In the genomic region with DNA sequence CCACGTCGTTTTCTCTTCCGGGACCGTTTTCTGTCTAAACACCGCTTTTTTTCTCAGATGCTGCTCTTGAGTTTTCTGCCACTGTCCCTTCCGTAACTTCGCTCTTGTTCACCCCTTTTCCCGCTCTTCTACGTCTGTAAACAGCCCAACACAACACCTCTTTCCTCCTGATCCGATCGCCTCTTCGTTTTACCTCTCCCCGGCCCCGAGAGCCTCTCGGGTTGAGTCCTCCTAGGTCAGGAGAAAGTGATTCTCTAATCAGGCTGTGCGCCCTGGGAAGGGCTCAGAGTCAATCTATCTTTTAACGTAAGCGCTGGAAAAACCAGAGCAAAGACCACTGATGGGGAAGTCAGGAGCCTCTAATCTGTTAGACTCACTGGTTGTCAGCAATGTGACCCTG, we compare ENCODE assay signal across 8 mouse cellular contexts. TPM values are rescaled to one million over a fixed set of nuclear protein-coding genes. Genes with fewer than 3 reads are reported as not detected.
DNase-seq lines count a peak whose midpoint lies in the region; ATAC-seq and TF ChIP-seq lines count a peak whose summit lies in the region.

No protein-coding gene starts in this region.

- TF ChIP-seq POLR2A in bone marrow macrophage, adult 2 months (IDR thresholded peaks at IDR 0.05; ENCODE audit: borderline replicate concordance, low read depth, low read length), result no peak

- TF ChIP-seq CTCF in kidney, postnatal 0 days (IDR thresholded peaks at IDR 0.05; ENCODE audit: low read depth), result no peak
- TF ChIP-seq CTCF in bone marrow macrophage, adult 2 months (IDR thresholded peaks at IDR 0.05; ENCODE audit: low read depth, low read length), result no peak

- H3K36me3 ChIP-seq in kidney, postnatal 0 days (ENCODE audit: insufficient read depth, low read length), result peaks cover 33% of the 10 kb centered on the region; the same call in 1 of the 2 replicates
- H3K36me3 ChIP-seq in forebrain, embryonic 16.5 days (ENCODE audit: control insufficient read depth, insufficient read depth), result peaks cover 36% of the 10 kb centered on the region
- H3K36me3 ChIP-seq in liver, embryonic 11.5 days (ENCODE audit: control insufficient read depth, insufficient read depth, low read length), result peaks cover 38% of the 10 kb centered on the region

- H3K9me3 ChIP-seq in kidney, postnatal 0 days (replicated peaks; ENCODE audit: low read length), result no peaks in the 10 kb centered on the region
- H3K9me3 ChIP-seq in forebrain, embryonic 16.5 days (ENCODE audit: control insufficient read depth, low read length), result no peaks in the 10 kb centered on the region
- H3K9me3 ChIP-seq in liver, embryonic 11.5 days (ENCODE audit: control insufficient read depth, low read length), result no peaks in the 10 kb centered on the region

- peak overlapping the region; percentile 94 for H3K27ac ChIP-seq in kidney, postnatal 0 days
- H3K27ac ChIP-seq in bone marrow macrophage, adult 2 months (ENCODE audit: insufficient read depth, low read depth, low read length), result peak overlapping the region; percentile 97
- peak overlapping the region; percentile 96 for H3K27ac ChIP-seq in forebrain, embryonic 16.5 days (ENCODE audit: low read length)
- H3K27ac ChIP-seq in liver, embryonic 11.5 days (ENCODE audit: low read depth, low read length), result peak overlapping the region; percentile 56

- no peak for ATAC-seq in kidney, postnatal 0 days (replicated peaks; ENCODE audit: low FRiP score, low read depth)
- 0 out of 2 replicates have a peak, but pooled peaks have one; percentile 1 for ATAC-seq in forebrain, embryonic 16.5 days
- ATAC-seq in liver, embryonic 11.5 days (replicated peaks; ENCODE audit: low FRiP score), result 0 out of 2 replicates have a peak, but pooled peaks have one; percentile 13

- 0 out of 2 replicates have a peak, but pooled peaks cover 4% of the 10 kb centered on the region for H3K4me1 ChIP-seq in kidney, postnatal 0 days (replicated peaks; ENCODE audit: insufficient read depth, low read length)
- H3K4me1 ChIP-seq in bone marrow macrophage, adult 2 months (ENCODE audit: control insufficient read depth, insufficient read depth, low read length), result peaks cover 13% of the 10 kb centered on the region
- H3K4me1 ChIP-seq in forebrain, embryonic 16.5 days (replicated peaks; ENCODE audit: control insufficient read depth, insufficient read depth, low read length), result peaks cover 21% of the 10 kb centered on the region
- H3K4me1 ChIP-seq in liver, embryonic 11.5 days (replicated peaks; ENCODE audit: control insufficient read depth, insufficient read depth, low read length), result peaks cover 23% of the 10 kb centered on the region

- peak; percentile 32 for DNase-seq in kidney, postnatal 0 days (ENCODE audit: low spot score)
- DNase-seq in kidney, adult 11 months, result no peak
- DNase-seq in liver, embryonic 11.5 days (ENCODE audit: low spot score), result no peak
- peak; percentile 53 to 54 for DNase-seq in spleen, postnatal 10 days (ENCODE audit: low spot score in 2 of 2)
- DNase-seq in layer of hippocampus, postnatal 14 days (ENCODE audit: low spot score in 2 of 2), result no peak
- no peak for DNase-seq in gastrocnemius, postnatal 36 days

- intact Hi-C loops in gastrocnemius, postnatal 36 days (cut with DNase I), result loop anchor here (2.0 to 5.0 kb wide), 2 partner anchors 26 to 373 kb away; partner anchors contain the start of genes Cpsf4, Ptcd1 and Trrap

- H3K9ac ChIP-seq in kidney, postnatal 0 days (ENCODE audit: low read depth, low read length), result peak overlapping the region; percentile 90
- H3K9ac ChIP-seq in forebrain, embryonic 16.5 days (replicated peaks; ENCODE audit: low read depth, low read length), result peak overlapping the region; percentile 89
- H3K9ac ChIP-seq in liver, embryonic 11.5 days (ENCODE audit: low read depth, low read length), result peak overlapping the region; percentile 90

- no peaks in the 10 kb centered on the region for H3K27me3 ChIP-seq in kidney, postnatal 0 days (ENCODE audit: insufficient read depth, low read length)
- no peaks in the 10 kb centered on the region for H3K27me3 ChIP-seq in forebrain, embryonic 16.5 days (replicated peaks; ENCODE audit: control insufficient read depth, insufficient read depth, low read length)
- no peaks in the 10 kb centered on the region for H3K27me3 ChIP-seq in liver, embryonic 11.5 days (replicated peaks; ENCODE audit: control insufficient read depth, insufficient read depth, low read length)

- H3K4me3 ChIP-seq in kidney, postnatal 0 days (replicated peaks; ENCODE audit: low read depth, low read length), result peak overlapping the region; percentile 89
- H3K4me3 ChIP-seq in bone marrow macrophage, adult 2 months (ENCODE audit: insufficient read depth, low read length), result peak overlapping the region; percentile 96
- peak overlapping the region; percentile 73 for H3K4me3 ChIP-seq in forebrain, embryonic 16.5 days (replicated peaks; ENCODE audit: low read length)
- peak overlapping the region; percentile 78 for H3K4me3 ChIP-seq in liver, embryonic 11.5 days (ENCODE audit: low read depth, low read length)

- H3K4me2 ChIP-seq in kidney, postnatal 0 days (ENCODE audit: low read length), result peak overlapping the region; percentile 76
- peak overlapping the region; percentile 99 for H3K4me2 ChIP-seq in forebrain, embryonic 16.5 days (ENCODE audit: low read length)
- H3K4me2 ChIP-seq in liver, embryonic 11.5 days, result peak overlapping the region; percentile 65

- under 1% methylated on average over 18 of the region's 18 CpGs for WGBS in kidney, postnatal 0 days
- 1% methylated on average over 18 of the region's 18 CpGs for WGBS in forebrain, embryonic 16.5 days
- WGBS in liver, embryonic 11.5 days, result under 1% methylated on average over 18 of the region's 18 CpGs

RNA-seq across cellular contexts. Expression of gene Bud31, which starts 0.4 kb away (rescaled TPM):
- 185 and 186 TPM in 2 replicates for polyA plus RNA-seq in kidney, postnatal 0 days (2015; fragmentation: Nextera tagmentation; extraction: Ambion mirVana)
- polyA plus RNA-seq in bone marrow macrophage, adult 2 months (2012; ENCODE audit: insufficient read depth, insufficient read length, missing spikeins), result 128 and 135 TPM in 2 replicates
- 190 and 196 TPM in 2 replicates for polyA plus RNA-seq in forebrain, embryonic 16.5 days (2015; fragmentation: Nextera tagmentation; extraction: Ambion mirVana)
- polyA plus RNA-seq in liver, embryonic 11.5 days (2014; fragmentation: Nextera tagmentation; extraction: Ambion mirVana), result 233 and 243 TPM in 2 replicates
- total RNA-seq in layer of hippocampus, postnatal 14 days (2021), result 10 to 100 TPM; 78.1 to 85.5 TPM
- 10 to 100 TPM; 44.3 to 47.0 TPM for total RNA-seq in gastrocnemius, postnatal 36 days (2021)

RNA-seq across cellular contexts. Expression of gene Pdap1, which starts 0.6 kb away (rescaled TPM):
- polyA plus RNA-seq in kidney, postnatal 0 days (2015; fragmentation: Nextera tagmentation; extraction: Ambion mirVana), result 89.9 and 95.7 TPM in 2 replicates
- polyA plus RNA-seq in bone marrow macrophage, adult 2 months (2012; ENCODE audit: insufficient read depth, insufficient read length, missing spikeins), result 72.8 and 76.5 TPM in 2 replicates
- polyA plus RNA-seq in forebrain, embryonic 16.5 days (2015; fragmentation: Nextera tagmentation; extraction: Ambion mirVana), result 93.1 and 96.3 TPM in 2 replicates
- polyA plus RNA-seq in liver, embryonic 11.5 days (2014; fragmentation: Nextera tagmentation; extraction: Ambion mirVana), result 104 and 122 TPM in 2 replicates
- 100 to 1,000 TPM in 1 of 2 experiments, 10 to 100 TPM in 1; 99.5 to 114 TPM for total RNA-seq in layer of hippocampus, postnatal 14 days (2021)
- total RNA-seq in gastrocnemius, postnatal 36 days (2021), result 10 to 100 TPM; 48.3 to 52.2 TPM

RNA-seq across cellular contexts. Expression of gene Ptcd1, which starts 26.3 kb away (rescaled TPM):
- polyA plus RNA-seq in kidney, postnatal 0 days (2015; fragmentation: Nextera tagmentation; extraction: Ambion mirVana), result 14.7 and 15.2 TPM in 2 replicates
- 10.0 and 11.4 TPM in 2 replicates for polyA plus RNA-seq in bone marrow macrophage, adult 2 months (2012; ENCODE audit: insufficient read depth, insufficient read length, missing spikeins)
- 24.7 and 25.8 TPM in 2 replicates for polyA plus RNA-seq in forebrain, embryonic 16.5 days (2015; fragmentation: Nextera tagmentation; extraction: Ambion mirVana)
- 15.7 and 17.6 TPM in 2 replicates for polyA plus RNA-seq in liver, embryonic 11.5 days (2014; fragmentation: Nextera tagmentation; extraction: Ambion mirVana)
- 10 to 100 TPM; 14.1 to 15.2 TPM for total RNA-seq in layer of hippocampus, postnatal 14 days (2021)
- 10 to 100 TPM; 11.3 to 12.0 TPM for total RNA-seq in gastrocnemius, postnatal 36 days (2021)

RNA-seq across cellular contexts. Expression of gene Cpsf4, which starts 26.4 kb away (rescaled TPM):
- 35.5 and 38.5 TPM in 2 replicates for polyA plus RNA-seq in kidney, postnatal 0 days (2015; fragmentation: Nextera tagmentation; extraction: Ambion mirVana)
- polyA plus RNA-seq in bone marrow macrophage, adult 2 months (2012; ENCODE audit: insufficient read depth, insufficient read length, missing spikeins), result 24.9 and 25.7 TPM in 2 replicates
- 59.0 TPM in 2 replicates for polyA plus RNA-seq in forebrain, embryonic 16.5 days (2015; fragmentation: Nextera tagmentation; extraction: Ambion mirVana)
- 38.6 and 44.1 TPM in 2 replicates for polyA plus RNA-seq in liver, embryonic 11.5 days (2014; fragmentation: Nextera tagmentation; extraction: Ambion mirVana)
- 10 to 100 TPM; 27.6 to 28.4 TPM for total RNA-seq in layer of hippocampus, postnatal 14 days (2021)
- 1 to 10 TPM; 7.3 to 8.7 TPM for total RNA-seq in gastrocnemius, postnatal 36 days (2021)

RNA-seq across cellular contexts. Expression of gene Arpc1b, which starts 26.6 kb away (rescaled TPM):
- polyA plus RNA-seq in kidney, postnatal 0 days (2015; fragmentation: Nextera tagmentation; extraction: Ambion mirVana), result 261 and 283 TPM in 2 replicates
- polyA plus RNA-seq in bone marrow macrophage, adult 2 months (2012; ENCODE audit: insufficient read depth, insufficient read length, missing spikeins), result 829 and 891 TPM in 2 replicates
- 62.2 and 63.7 TPM in 2 replicates for polyA plus RNA-seq in forebrain, embryonic 16.5 days (2015; fragmentation: Nextera tagmentation; extraction: Ambion mirVana)
- polyA plus RNA-seq in liver, embryonic 11.5 days (2014; fragmentation: Nextera tagmentation; extraction: Ambion mirVana), result 190 and 209 TPM in 2 replicates
- 10 to 100 TPM; 41.3 to 48.7 TPM for total RNA-seq in layer of hippocampus, postnatal 14 days (2021)
- 10 to 100 TPM; 28.3 to 30.4 TPM for total RNA-seq in gastrocnemius, postnatal 36 days (2021)

Comparison
In these comparisons a context has a peak if more than half of its experiments do, and no peak if none do; other contexts are left out.
1. DNase-seq: peak in kidney, postnatal 0 days (single experiment) and spleen, postnatal 10 days (2 of 2); none in kidney, adult 11 months (single experiment), liver, embryonic 11.5 days (single experiment), layer of hippocampus, postnatal 14 days (0 of 2) and gastrocnemius, postnatal 36 days (0 of 2).
2. Peak in every context shown above with its lines, with median percentiles within 50 percentile points of each other: H3K27ac ChIP-seq, H3K4me2 ChIP-seq, H3K4me3 ChIP-seq and H3K9ac ChIP-seq.